Mouse (Mus musculus) erythroblast, embryonic 14.5 days (primary cell): ENCODE measurements around the gene Fgf3.

Source experiments
- GATA1 ChIP-seq: IDR thresholded peaks from 2 replicates; pipeline ENCODE4 v1.6.1; 2012; ENCODE audit warnings: low read length, inconsistent platforms, mixed read lengths
- TAL1 ChIP-seq: IDR thresholded peaks from 3 replicates; pipeline ENCODE4 v1.6.1; 2012; ENCODE audit warnings: low read length, inconsistent platforms, mixed read lengths

- TF ChIP-seq GATA1 (no peak), TAL1 (no peak)
These were observed 16.0 kb upstream of the Fgf3 start for GRCm38 (mm10) chr7:144821901-144822300.
